Mouse (Mus musculus): ENCODE results near the gene Fbl. TPM values are rescaled to one million over a fixed set of nuclear protein-coding genes. Genes with fewer than 3 reads are reported as not detected.

Fbl gene
- polyA plus RNA-seq (2014; fragmentation: Illumina TruSeq; extraction: RNeasy Lipid Tissue Mini Kit (QIAGEN cat#74804); ENCODE audit: low read depth, low replicate concordance) = 8.0 TPM

GRCm38 (mm10) chr7:28169489-28170422 is at the start of gene Fbl:
Fbl (plus strand) TSS chr7:28169710.

GRCm38 (mm10) chr7:28129166-28129565 is 40.3 kb upstream of the Fbl start, which contains the start of gene 9530053A07Rik:
9530053A07Rik (plus strand) TSS chr7:28129466.

GRCm38 (mm10) chr7:28179228-28179627 is 9.7 kb downstream of the Fbl start, which contains the start of gene Dyrk1b:
Dyrk1b (plus strand) TSS chr7:28179469.

Other genes with a start within 250 kb of the Fbl start
- 15.8 TPM for gene Zfp974, start 240.2 kb upstream of the Fbl start, polyA plus RNA-seq (2014; fragmentation: Illumina TruSeq; extraction: RNeasy Lipid Tissue Mini Kit (QIAGEN cat#74804); ENCODE audit: low read depth, low replicate concordance)
- 20.3 TPM for gene Zfp780b, start 190.5 kb upstream of the Fbl start, polyA plus RNA-seq (2014; fragmentation: Illumina TruSeq; extraction: RNeasy Lipid Tissue Mini Kit (QIAGEN cat#74804); ENCODE audit: low read depth, low replicate concordance)
- gene Zfp850, start 155.6 kb upstream of the Fbl start, polyA plus RNA-seq (2014; fragmentation: Illumina TruSeq; extraction: RNeasy Lipid Tissue Mini Kit (QIAGEN cat#74804); ENCODE audit: low read depth, low replicate concordance) = 4.0 TPM
- gene Psmc4, start 119.6 kb upstream of the Fbl start, polyA plus RNA-seq (2014; fragmentation: Illumina TruSeq; extraction: RNeasy Lipid Tissue Mini Kit (QIAGEN cat#74804); ENCODE audit: low read depth, low replicate concordance) = 35.8 TPM
- not detected for gene Fcgbp, start 98.5 kb upstream of the Fbl start, polyA plus RNA-seq (2014; fragmentation: Illumina TruSeq; extraction: RNeasy Lipid Tissue Mini Kit (QIAGEN cat#74804); ENCODE audit: low read depth, low replicate concordance)
- not detected for gene 9530053A07Rik, start 40.2 kb upstream of the Fbl start, polyA plus RNA-seq (2014; fragmentation: Illumina TruSeq; extraction: RNeasy Lipid Tissue Mini Kit (QIAGEN cat#74804); ENCODE audit: low read depth, low replicate concordance)
- 0.36 TPM for gene Dyrk1b, start 9.8 kb downstream of the Fbl start, polyA plus RNA-seq (2014; fragmentation: Illumina TruSeq; extraction: RNeasy Lipid Tissue Mini Kit (QIAGEN cat#74804); ENCODE audit: low read depth, low replicate concordance)
- 8.1 TPM for gene Eid2, start 98.2 kb downstream of the Fbl start, polyA plus RNA-seq (2014; fragmentation: Illumina TruSeq; extraction: RNeasy Lipid Tissue Mini Kit (QIAGEN cat#74804); ENCODE audit: low read depth, low replicate concordance)
- gene Eid2b, start 108.0 kb downstream of the Fbl start, polyA plus RNA-seq (2014; fragmentation: Illumina TruSeq; extraction: RNeasy Lipid Tissue Mini Kit (QIAGEN cat#74804); ENCODE audit: low read depth, low replicate concordance) = 15.5 TPM
- not detected for gene Selenov, start 121.5 kb downstream of the Fbl start, polyA plus RNA-seq (2014; fragmentation: Illumina TruSeq; extraction: RNeasy Lipid Tissue Mini Kit (QIAGEN cat#74804); ENCODE audit: low read depth, low replicate concordance)
- gene Dll3, start 132.5 kb downstream of the Fbl start, polyA plus RNA-seq (2014; fragmentation: Illumina TruSeq; extraction: RNeasy Lipid Tissue Mini Kit (QIAGEN cat#74804); ENCODE audit: low read depth, low replicate concordance) = not detected
- gene Timm50, start 142.4 kb downstream of the Fbl start, polyA plus RNA-seq (2014; fragmentation: Illumina TruSeq; extraction: RNeasy Lipid Tissue Mini Kit (QIAGEN cat#74804); ENCODE audit: low read depth, low replicate concordance) = 9.1 TPM
- 21.8 TPM for gene Supt5, start 169.0 kb downstream of the Fbl start, polyA plus RNA-seq (2014; fragmentation: Illumina TruSeq; extraction: RNeasy Lipid Tissue Mini Kit (QIAGEN cat#74804); ENCODE audit: low read depth, low replicate concordance)
- 90.5 TPM for gene Rps16, start 180.9 kb downstream of the Fbl start, polyA plus RNA-seq (2014; fragmentation: Illumina TruSeq; extraction: RNeasy Lipid Tissue Mini Kit (QIAGEN cat#74804); ENCODE audit: low read depth, low replicate concordance)
- 0.69 TPM for gene Plekhg2, start 202.9 kb downstream of the Fbl start, polyA plus RNA-seq (2014; fragmentation: Illumina TruSeq; extraction: RNeasy Lipid Tissue Mini Kit (QIAGEN cat#74804); ENCODE audit: low read depth, low replicate concordance)
- gene Zfp36, start 210.5 kb downstream of the Fbl start, polyA plus RNA-seq (2014; fragmentation: Illumina TruSeq; extraction: RNeasy Lipid Tissue Mini Kit (QIAGEN cat#74804); ENCODE audit: low read depth, low replicate concordance) = 31.6 TPM
- gene Med29, start 223.0 kb downstream of the Fbl start, polyA plus RNA-seq (2014; fragmentation: Illumina TruSeq; extraction: RNeasy Lipid Tissue Mini Kit (QIAGEN cat#74804); ENCODE audit: low read depth, low replicate concordance) = 1.8 TPM
- gene Paf1, start 223.2 kb downstream of the Fbl start, polyA plus RNA-seq (2014; fragmentation: Illumina TruSeq; extraction: RNeasy Lipid Tissue Mini Kit (QIAGEN cat#74804); ENCODE audit: low read depth, low replicate concordance) = 45.1 TPM

Data from kidney, adult 10 weeks (tissue).